Mouse (Mus musculus) stomach, postnatal 0 days (tissue): Measurements from ENCODE around the gene Parp1. TPM values are rescaled to one million over a fixed set of nuclear protein-coding genes. Genes with fewer than 3 reads are reported as not detected.
A peak's percentile ranks its signal among the peaks of the same experiment; 100 is the strongest.

ENCODE experiments used
- ATAC-seq: fragments of 200-750 bp; cut with Nextera tagmentation; 2 replicates; pipeline ENCODE4 v1.8.0; 2017; ENCODE audit not compliant: low FRiP score, low TSS enrichment
- DNase-seq: peaks from one replicate; pipeline ENCODE4 v3.0.0-alpha.2; 2016; ENCODE audit warnings: low spot score
- H3K27ac ChIP-seq: fragments of 300-500 bp; sonication (generic); replicated peaks from 2 replicates; pipeline ENCODE4 v1.5.1; 2014; ENCODE audit warnings: mild to moderate bottlenecking, control low read depth
- H3K27me3 ChIP-seq: fragments of 300-500 bp; sonication (generic); 2 replicates; pipeline ENCODE4 v1.6.1; 2014; ENCODE audit warnings: low read length; ENCODE audit not compliant: control insufficient read depth, insufficient read depth
- H3K36me3 ChIP-seq: fragments of 300-500 bp; sonication (generic); 2 replicates; pipeline ENCODE4 v1.6.1; 2014; ENCODE audit warnings: low read length, mixed read lengths; ENCODE audit not compliant: control insufficient read depth, insufficient read depth
- H3K4me1 ChIP-seq: fragments of 300-500 bp; sonication (generic); replicated peaks from 2 replicates; pipeline ENCODE4 v1.6.1; 2014; ENCODE audit warnings: antibody characterized with exemption; ENCODE audit not compliant: control insufficient read depth, insufficient read depth
- H3K4me2 ChIP-seq: fragments of 300-500 bp; sonication (generic); replicated peaks from 2 replicates; pipeline ENCODE4 v1.6.1; 2014; ENCODE audit warnings: low read depth, mild to moderate bottlenecking, control low read depth, moderate library complexity
- H3K4me3 ChIP-seq: fragments of 300-500 bp; sonication (generic); 2 replicates; pipeline ENCODE4 v1.5.1; 2014; ENCODE audit warnings: low read depth, low read length, control low read depth
- H3K9ac ChIP-seq: fragments of 300-500 bp; sonication (generic); 2 replicates; pipeline ENCODE4 v1.6.1; 2014; ENCODE audit warnings: mild to moderate bottlenecking, low read length, control low read depth, mixed read lengths
- H3K9me3 ChIP-seq: fragments of 300-500 bp; sonication (generic); 2 replicates; pipeline ENCODE4 v1.6.1; 2016; ENCODE audit warnings: low read length; ENCODE audit not compliant: control insufficient read depth
- CTCF ChIP-seq: IDR thresholded peaks from 2 replicates; pipeline ENCODE4 v1.5.1; 2016; ENCODE audit warnings: antibody characterized with exemption, low read depth, mild to moderate bottlenecking, moderate library complexity
- EP300 ChIP-seq: optimal IDR thresholded peaks from 2 replicates; pipeline ENCODE3; 2016; ENCODE audit warnings: antibody characterized with exemption
- WGBS: fragments of 180-500 bp; shearing (Covaris S2); extraction: QIAGEN DNeasy Blood & Tissue Kit; methylation state at CpG from one replicate; pipeline ENCODE4 v1.1.7; 2014; 5-methylcytosine and 5-hydroxymethylcytosine counted together
- polyA plus RNA-seq: library from polyadenylated mRNA; unstranded; fragments of >200 nt; fragmentation: Nextera tagmentation; extraction: Ambion mirVana; gene quantifications from 2 replicates; pipeline ENCODE4 v1.2.1, GENCODE M21; 2015

Gene Parp1
- polyA plus RNA-seq, 1 experiment from 2014 or later = 31.9 TPM

DNA sequence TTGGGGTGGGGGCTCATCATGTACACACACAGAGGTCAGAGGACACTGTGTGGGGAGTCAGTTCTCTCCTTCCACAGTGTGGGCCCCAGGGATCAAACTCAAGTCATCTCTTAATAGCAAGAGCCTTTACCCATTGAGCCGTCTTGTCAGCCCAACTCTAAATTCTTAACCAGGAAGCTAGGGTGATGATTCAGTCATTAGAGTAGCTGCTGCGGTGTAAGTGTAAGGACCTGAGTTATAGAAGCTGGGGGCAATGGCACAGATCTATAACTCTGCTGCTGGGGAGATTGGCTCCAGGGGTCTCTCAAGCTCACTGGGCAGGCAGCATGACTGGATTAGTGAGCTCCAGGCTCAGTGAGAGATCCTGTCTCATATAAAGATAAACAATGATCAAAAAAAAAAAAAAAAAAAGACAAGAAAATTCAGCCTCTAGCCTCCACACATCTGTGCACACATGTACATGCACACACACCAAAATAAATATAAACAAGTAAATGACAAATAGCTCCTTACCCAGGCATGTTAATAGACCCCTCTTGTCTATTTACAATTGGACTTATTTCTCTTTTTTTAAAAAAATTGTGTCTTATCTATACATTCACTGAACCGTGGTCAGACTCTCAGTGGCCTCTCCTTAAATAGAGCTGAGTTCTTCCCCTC, 25.9 kb upstream of the Parp1 start:
- no peak for DNase-seq
- TF ChIP-seq EP300 (no peak), CTCF (no peak)
- Histone ChIP-seq H3K9me3 (no peaks in the 10 kb centered on the region), H3K4me1 (no peaks in the 10 kb centered on the region), H3K36me3 (no peaks in the 10 kb centered on the region), H3K9ac (no peak overlapping the region), H3K27me3 (no peaks in the 10 kb centered on the region), H3K27ac (0 out of 2 replicates have a peak overlapping the region, but pooled peaks have one; percentile 69), H3K4me3 (no peak overlapping the region), H3K4me2 (no peak overlapping the region)
- 71% methylated on average over 3 of the region's 3 CpGs for WGBS
- no peak for ATAC-seq

DNA sequence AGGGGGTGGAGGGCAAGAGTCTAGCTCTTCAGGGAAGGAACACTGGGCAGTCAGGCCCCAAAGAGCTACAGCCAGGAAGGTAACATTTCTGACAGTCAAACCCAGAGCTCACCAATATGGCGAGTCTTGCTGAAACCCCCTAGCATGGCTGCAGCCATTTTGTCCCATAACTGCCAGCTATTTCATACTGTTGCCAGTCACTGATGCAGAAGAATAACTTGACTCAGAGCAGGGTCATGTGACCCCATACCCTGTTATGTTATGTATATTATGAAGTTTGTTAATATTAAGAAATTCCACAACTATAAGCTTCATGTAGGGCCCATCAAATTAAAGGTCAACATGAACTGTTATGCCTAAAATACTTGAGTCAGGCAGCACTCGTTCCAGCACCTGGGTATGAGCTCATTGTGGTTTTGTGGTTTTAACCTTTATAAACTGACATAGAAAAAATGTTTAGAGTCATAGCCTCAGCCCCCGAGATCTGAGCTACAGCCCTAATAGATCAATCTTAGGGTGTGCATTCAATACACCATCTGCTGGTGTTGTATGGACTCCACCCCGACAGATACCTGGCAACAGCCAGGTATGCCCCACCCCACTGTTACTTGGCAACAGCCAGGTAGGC, 22.7 kb upstream of the Parp1 start:
- ATAC-seq = no peak
- Histone ChIP-seq H3K27me3 (no peaks in the 10 kb centered on the region), H3K9ac (no peak overlapping the region), H3K27ac (no peak overlapping the region), H3K4me3 (no peak overlapping the region), H3K4me1 (no peaks in the 10 kb centered on the region), H3K36me3 (no peaks in the 10 kb centered on the region), H3K9me3 (no peaks in the 10 kb centered on the region), H3K4me2 (no peak overlapping the region)
- 50% methylated on average over 4 of the region's 4 CpGs for WGBS
- TF ChIP-seq EP300 = no peak
- no peak for TF ChIP-seq CTCF
- DNase-seq = no peak

DNA sequence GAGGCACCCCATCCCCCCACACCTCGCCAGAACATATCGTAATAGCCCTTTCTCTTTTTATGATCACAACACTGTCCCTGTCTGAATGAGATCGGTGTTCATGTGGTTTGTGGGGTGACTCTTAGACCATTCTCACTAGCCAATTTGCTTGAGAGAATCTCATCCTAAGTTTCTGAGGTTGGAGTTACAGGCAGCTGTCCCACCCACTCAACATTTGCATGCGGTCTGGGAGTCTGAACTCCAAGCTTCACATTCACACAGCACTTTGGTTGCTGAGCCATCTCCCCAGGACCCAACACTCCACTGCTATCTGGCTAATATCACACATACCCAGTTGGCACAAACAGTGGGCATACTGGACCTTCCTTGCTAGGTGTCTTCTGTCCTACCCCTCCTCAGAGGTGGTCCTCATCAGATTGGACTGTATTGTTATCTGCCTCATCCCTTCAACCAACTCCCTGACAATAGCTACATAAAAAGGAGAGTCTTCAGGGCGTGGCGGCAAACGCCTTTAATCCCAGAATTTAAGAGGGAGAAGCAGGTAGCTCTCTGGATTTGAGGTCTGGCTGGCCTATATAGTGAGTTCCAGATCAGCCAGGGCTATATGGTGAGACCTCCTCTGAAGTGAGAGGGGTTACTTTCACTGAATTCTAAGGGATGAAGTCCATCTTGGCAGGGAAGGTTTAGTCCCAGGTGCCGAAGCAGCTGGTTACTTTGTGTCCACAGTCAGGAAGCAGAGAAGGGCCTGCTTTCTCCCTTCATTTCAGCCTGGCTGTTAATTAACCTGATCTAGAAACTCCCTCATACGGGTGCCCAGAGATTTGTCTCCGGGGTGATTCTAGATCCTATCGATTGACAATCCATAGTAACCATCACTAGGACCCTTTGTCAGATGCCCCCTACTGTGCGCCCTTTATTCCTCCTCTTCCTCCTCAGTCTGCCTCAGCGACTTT, 21.6 kb upstream of the Parp1 start:
- Histone ChIP-seq H3K27me3 (no peaks in the 10 kb centered on the region), H3K9ac (no peak overlapping the region), H3K4me3 (no peak overlapping the region), H3K4me1 (no peaks in the 10 kb centered on the region), H3K4me2 (no peak overlapping the region), H3K27ac (no peak overlapping the region), H3K36me3 (no peaks in the 10 kb centered on the region), H3K9me3 (no peaks in the 10 kb centered on the region)
- DNase-seq (no peak), ATAC-seq (no peak)
- 58% methylated on average over 13 of the region's 13 CpGs for WGBS
- TF ChIP-seq CTCF (no peak), EP300 (no peak)

DNA sequence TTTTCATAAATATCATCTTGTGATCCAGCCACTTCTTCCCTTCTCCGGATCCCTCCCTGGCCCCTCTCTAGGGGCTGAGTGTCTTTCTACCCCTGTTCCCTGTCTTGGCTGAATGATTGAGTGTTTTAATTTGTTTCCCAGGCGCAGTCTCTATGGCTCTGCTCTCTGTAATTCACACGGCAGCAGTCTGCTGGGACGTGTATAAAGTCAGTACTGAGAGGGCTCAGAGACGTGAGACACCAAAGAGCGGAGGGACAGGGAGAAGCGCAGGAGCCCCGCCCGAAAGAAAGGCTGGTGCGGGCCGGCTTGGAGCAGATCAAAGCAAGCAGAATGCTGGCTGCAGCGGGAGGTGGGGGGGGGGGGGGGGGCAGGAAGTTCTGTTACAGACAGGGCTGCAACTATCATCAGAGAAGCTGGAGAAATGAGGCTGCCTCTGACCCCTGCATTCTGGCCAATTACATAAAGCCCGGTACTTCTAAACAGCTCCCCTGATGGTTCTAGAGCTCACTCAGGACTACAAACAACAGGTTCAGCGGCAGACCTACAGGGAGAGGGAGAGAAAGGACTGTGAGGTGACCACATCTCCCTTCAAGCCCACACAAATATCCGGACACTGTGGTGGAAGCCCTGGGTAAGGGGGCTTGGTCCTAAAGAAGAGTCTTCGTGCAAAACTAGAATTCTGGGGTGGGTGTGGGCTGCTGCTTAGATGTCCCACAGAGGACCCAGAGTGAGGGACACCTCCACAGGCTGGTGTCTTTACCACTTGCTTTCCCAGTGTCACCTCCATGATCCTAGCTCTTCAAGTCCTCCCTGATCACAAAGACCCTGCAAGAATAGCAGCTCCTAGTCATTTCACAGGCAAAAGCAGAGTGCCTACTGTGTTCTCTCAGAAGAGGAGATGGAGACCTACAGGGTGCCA, 20.7 kb upstream of the Parp1 start:
- H3K9me3 ChIP-seq = no peaks in the 10 kb centered on the region
- H3K27me3 ChIP-seq = no peaks in the 10 kb centered on the region
- no peak overlapping the region for H3K27ac ChIP-seq
- peak overlapping the region; percentile 20; the same call in 1 of the 2 replicates for H3K4me2 ChIP-seq
- H3K36me3 ChIP-seq = no peaks in the 10 kb centered on the region
- TF ChIP-seq EP300 (no peak), CTCF (no peak)
- no peak overlapping the region for H3K4me3 ChIP-seq
- H3K4me1 ChIP-seq = no peaks in the 10 kb centered on the region
- no peak overlapping the region for H3K9ac ChIP-seq
- ATAC-seq (peak; percentile 51), DNase-seq (peak; percentile 29)
- 8% methylated on average over 16 of the region's 16 CpGs for WGBS

DNA sequence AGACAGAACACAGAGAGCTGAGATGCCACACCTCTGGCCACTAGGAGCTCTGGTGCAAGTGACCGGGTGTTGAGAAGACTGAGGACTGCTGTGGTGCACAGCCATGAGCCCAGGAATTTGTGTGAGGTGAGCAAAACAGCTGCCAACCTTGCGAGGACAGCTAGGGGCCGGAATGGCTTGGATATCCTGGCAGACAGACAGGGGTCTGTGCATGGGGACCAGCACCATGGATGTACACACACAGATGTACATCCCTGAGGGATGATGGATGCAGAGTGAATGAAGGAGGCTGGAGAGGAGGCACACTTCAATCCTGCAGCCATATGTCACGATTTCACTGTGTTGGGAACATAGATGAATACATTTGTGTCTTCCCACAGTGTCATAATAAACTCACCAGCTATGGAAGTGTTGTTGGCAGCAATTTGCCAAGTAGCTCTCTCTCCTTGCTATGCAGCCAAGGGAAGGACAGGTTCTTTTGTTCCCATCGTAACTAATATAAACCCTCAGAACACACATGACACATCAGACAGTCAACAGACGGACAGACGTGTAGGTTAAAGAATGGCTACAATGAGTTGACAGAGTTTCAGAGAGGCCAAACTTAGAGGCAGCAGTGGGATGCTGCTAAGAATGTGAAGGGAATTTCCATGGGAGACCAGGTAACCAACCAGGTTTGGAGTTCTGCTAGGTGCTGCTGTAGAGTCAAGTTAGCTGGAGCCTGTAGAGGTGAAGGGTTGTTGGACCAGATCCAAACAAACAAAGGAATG, 19.0 kb upstream of the Parp1 start:
- Histone ChIP-seq H3K4me3 (no peak overlapping the region), H3K9me3 (no peaks in the 10 kb centered on the region), H3K36me3 (no peaks in the 10 kb centered on the region), H3K4me1 (no peaks in the 10 kb centered on the region), H3K27ac (no peak overlapping the region), H3K9ac (no peak overlapping the region), H3K4me2 (no peak overlapping the region), H3K27me3 (no peaks in the 10 kb centered on the region)
- WGBS = 76% methylated on average over 7 of the region's 7 CpGs
- ATAC-seq (no peak), DNase-seq (no peak)
- TF ChIP-seq EP300 = no peak
- no peak for TF ChIP-seq CTCF
